Mouse (Mus musculus): ENCODE measurements at regions not wholly inside any gene's neighbourhood (a gene's known extent, or its start where the extent isn't known, plus 50 kb on each side); places are given as distances from the start of the nearest gene placed in this dataset.

- no peak overlapping the region for H3K4me2 ChIP-seq (ENCODE audit: low read depth, low read length)
- no peaks in the 10 kb centered on the region for H3K9me3 ChIP-seq (replicated peaks; ENCODE audit: control insufficient read depth, low read length)
- H3K4me1 ChIP-seq (ENCODE audit: control insufficient read depth, low read depth, low read length): no peaks in the 10 kb centered on the region
- no peak overlapping the region for H3K4me3 ChIP-seq (ENCODE audit: low read depth, low read length)
- 71% methylated on average over 2 of the region's 2 CpGs for WGBS (ENCODE audit: insufficient replicate concordance)
- H3K27ac ChIP-seq (ENCODE audit: low read length): no peak overlapping the region
- no peaks in the 10 kb centered on the region for H3K36me3 ChIP-seq (ENCODE audit: control insufficient read depth, insufficient read depth)
- ATAC-seq (ENCODE audit: low read depth): no peak
- no peaks in the 10 kb centered on the region for H3K27me3 ChIP-seq (ENCODE audit: control insufficient read depth, insufficient read depth, low read depth, low read length)
- no peak overlapping the region for H3K9ac ChIP-seq (ENCODE audit: low read depth, low read length)
Observed at GRCm38 (mm10) chr14:58439963-58440362, 369.6 kb downstream of the Fgf9 start.

- H3K4me2 ChIP-seq (ENCODE audit: low read depth, low read length): no peak overlapping the region
- H3K27ac ChIP-seq (ENCODE audit: low read length): no peak overlapping the region
- no peak overlapping the region for H3K9ac ChIP-seq (ENCODE audit: low read depth, low read length)
- no peaks in the 10 kb centered on the region for H3K36me3 ChIP-seq (ENCODE audit: control insufficient read depth, insufficient read depth)
- H3K9me3 ChIP-seq (replicated peaks; ENCODE audit: control insufficient read depth, low read length): no peaks in the 10 kb centered on the region
- no peaks in the 10 kb centered on the region for H3K4me1 ChIP-seq (ENCODE audit: control insufficient read depth, low read depth, low read length)
- WGBS (ENCODE audit: insufficient replicate concordance): 43% methylated on average over 3 of the region's 3 CpGs
- no peaks in the 10 kb centered on the region for H3K27me3 ChIP-seq (ENCODE audit: control insufficient read depth, insufficient read depth, low read depth, low read length)
- ATAC-seq (ENCODE audit: low read depth): no peak
- H3K4me3 ChIP-seq (ENCODE audit: low read depth, low read length): no peak overlapping the region
Observed at GRCm38 (mm10) chr14:58436096-58436495, 365.7 kb downstream of the Fgf9 start.

GRCm38 (mm10) chr14:58426472-58426871 lies 356.1 kb downstream of the Fgf9 start:
- 58% methylated on average over 6 of the region's 6 CpGs for WGBS (ENCODE audit: insufficient replicate concordance)
- Histone ChIP-seq H3K9ac (ENCODE audit: low read depth, low read length) (no peak overlapping the region), H3K36me3 (ENCODE audit: control insufficient read depth, insufficient read depth) (no peaks in the 10 kb centered on the region), H3K27me3 (ENCODE audit: control insufficient read depth, insufficient read depth, low read depth, low read length) (no peaks in the 10 kb centered on the region), H3K4me2 (ENCODE audit: low read depth, low read length) (no peak overlapping the region), H3K9me3 (replicated peaks; ENCODE audit: control insufficient read depth, low read length) (no peaks in the 10 kb centered on the region), H3K27ac (ENCODE audit: low read length) (no peak overlapping the region), H3K4me1 (ENCODE audit: control insufficient read depth, low read depth, low read length) (no peaks in the 10 kb centered on the region), H3K4me3 (ENCODE audit: low read depth, low read length) (no peak overlapping the region)
- ATAC-seq (ENCODE audit: low read depth): no peak

- no peak overlapping the region for H3K9ac ChIP-seq (ENCODE audit: low read depth, low read length)
- no peaks in the 10 kb centered on the region for H3K9me3 ChIP-seq (replicated peaks; ENCODE audit: control insufficient read depth, low read length)
- ATAC-seq (ENCODE audit: low read depth): no peak
- 39% methylated on average over 5 of the region's 5 CpGs for WGBS (ENCODE audit: insufficient replicate concordance)
- no peaks in the 10 kb centered on the region for H3K27me3 ChIP-seq (ENCODE audit: control insufficient read depth, insufficient read depth, low read depth, low read length)
- no peak overlapping the region for H3K27ac ChIP-seq (ENCODE audit: low read length)
- H3K36me3 ChIP-seq (ENCODE audit: control insufficient read depth, insufficient read depth): no peaks in the 10 kb centered on the region
- no peak overlapping the region for H3K4me3 ChIP-seq (ENCODE audit: low read depth, low read length)
- H3K4me2 ChIP-seq (ENCODE audit: low read depth, low read length): no peak overlapping the region
- H3K4me1 ChIP-seq (ENCODE audit: control insufficient read depth, low read depth, low read length): no peaks in the 10 kb centered on the region
Observed at GRCm38 (mm10) chr14:58421904-58422303, 351.6 kb downstream of the Fgf9 start.

- H3K4me3 ChIP-seq (ENCODE audit: low read depth, low read length): no peak overlapping the region
- no peak for ATAC-seq (ENCODE audit: low read depth)
- H3K9me3 ChIP-seq (replicated peaks; ENCODE audit: control insufficient read depth, low read length): no peaks in the 10 kb centered on the region
- no peak overlapping the region for H3K4me2 ChIP-seq (ENCODE audit: low read depth, low read length)
- no peaks in the 10 kb centered on the region for H3K36me3 ChIP-seq (ENCODE audit: control insufficient read depth, insufficient read depth)
- no peaks in the 10 kb centered on the region for H3K4me1 ChIP-seq (ENCODE audit: control insufficient read depth, low read depth, low read length)
- H3K9ac ChIP-seq (ENCODE audit: low read depth, low read length): no peak overlapping the region
- no peak overlapping the region for H3K27ac ChIP-seq (ENCODE audit: low read length)
- 49% methylated on average over 1 of the region's 1 CpGs for WGBS (ENCODE audit: insufficient replicate concordance)
- no peaks in the 10 kb centered on the region for H3K27me3 ChIP-seq (ENCODE audit: control insufficient read depth, insufficient read depth, low read depth, low read length)
Observed at GRCm38 (mm10) chr14:58417545-58417944, 347.2 kb downstream of the Fgf9 start.

- Histone ChIP-seq H3K4me1 (ENCODE audit: control insufficient read depth, low read depth, low read length) (no peaks in the 10 kb centered on the region), H3K4me2 (ENCODE audit: low read depth, low read length) (no peak overlapping the region), H3K9me3 (replicated peaks; ENCODE audit: control insufficient read depth, low read length) (no peaks in the 10 kb centered on the region), H3K9ac (ENCODE audit: low read depth, low read length) (no peak overlapping the region), H3K4me3 (ENCODE audit: low read depth, low read length) (no peak overlapping the region), H3K36me3 (ENCODE audit: control insufficient read depth, insufficient read depth) (no peaks in the 10 kb centered on the region), H3K27me3 (ENCODE audit: control insufficient read depth, insufficient read depth, low read depth, low read length) (no peaks in the 10 kb centered on the region), H3K27ac (ENCODE audit: low read length) (no peak overlapping the region)
- WGBS (ENCODE audit: insufficient replicate concordance): 66% methylated on average over 9 of the region's 9 CpGs
- no peak for ATAC-seq (ENCODE audit: low read depth)
Observed at GRCm38 (mm10) chr14:58392055-58392726, 321.8 kb downstream of the Fgf9 start.

- Histone ChIP-seq H3K4me1 (ENCODE audit: control insufficient read depth, low read depth, low read length) (no peaks in the 10 kb centered on the region), H3K27me3 (ENCODE audit: control insufficient read depth, insufficient read depth, low read depth, low read length) (no peaks in the 10 kb centered on the region), H3K9ac (ENCODE audit: low read depth, low read length) (no peak overlapping the region), H3K27ac (ENCODE audit: low read length) (no peak overlapping the region), H3K36me3 (ENCODE audit: control insufficient read depth, insufficient read depth) (no peaks in the 10 kb centered on the region), H3K4me2 (ENCODE audit: low read depth, low read length) (no peak overlapping the region), H3K4me3 (ENCODE audit: low read depth, low read length) (no peak overlapping the region), H3K9me3 (replicated peaks; ENCODE audit: control insufficient read depth, low read length) (no peaks in the 10 kb centered on the region)
- 50% methylated on average over 2 of the region's 2 CpGs for WGBS (ENCODE audit: insufficient replicate concordance)
- no peak for ATAC-seq (ENCODE audit: low read depth)
Observed at GRCm38 (mm10) chr14:58390741-58391140, 320.4 kb downstream of the Fgf9 start.

GRCm38 (mm10) chr14:58387348-58388000 lies 317.1 kb downstream of the Fgf9 start:
- WGBS (ENCODE audit: insufficient replicate concordance): 68% methylated on average over 9 of the region's 9 CpGs
- H3K4me3 ChIP-seq (ENCODE audit: low read depth, low read length): no peak overlapping the region
- no peak overlapping the region for H3K27ac ChIP-seq (ENCODE audit: low read length)
- H3K9me3 ChIP-seq (replicated peaks; ENCODE audit: control insufficient read depth, low read length): no peaks in the 10 kb centered on the region
- no peaks in the 10 kb centered on the region for H3K36me3 ChIP-seq (ENCODE audit: control insufficient read depth, insufficient read depth)
- no peak for ATAC-seq (ENCODE audit: low read depth)
- no peak overlapping the region for H3K4me2 ChIP-seq (ENCODE audit: low read depth, low read length)
- H3K4me1 ChIP-seq (ENCODE audit: control insufficient read depth, low read depth, low read length): no peaks in the 10 kb centered on the region
- H3K9ac ChIP-seq (ENCODE audit: low read depth, low read length): no peak overlapping the region
- no peaks in the 10 kb centered on the region for H3K27me3 ChIP-seq (ENCODE audit: control insufficient read depth, insufficient read depth, low read depth, low read length)

GRCm38 (mm10) chr14:58375056-58375455 lies 304.7 kb downstream of the Fgf9 start:
- H3K27me3 ChIP-seq (ENCODE audit: control insufficient read depth, insufficient read depth, low read depth, low read length): no peaks in the 10 kb centered on the region
- no peak overlapping the region for H3K9ac ChIP-seq (ENCODE audit: low read depth, low read length)
- H3K4me1 ChIP-seq (ENCODE audit: control insufficient read depth, low read depth, low read length): no peaks in the 10 kb centered on the region
- no peak overlapping the region for H3K4me2 ChIP-seq (ENCODE audit: low read depth, low read length)
- H3K9me3 ChIP-seq (replicated peaks; ENCODE audit: control insufficient read depth, low read length): no peaks in the 10 kb centered on the region
- H3K36me3 ChIP-seq (ENCODE audit: control insufficient read depth, insufficient read depth): no peaks in the 10 kb centered on the region
- no peak overlapping the region for H3K27ac ChIP-seq (ENCODE audit: low read length)
- no peak for ATAC-seq (ENCODE audit: low read depth)
- no peak overlapping the region for H3K4me3 ChIP-seq (ENCODE audit: low read depth, low read length)
